ENCODE assay signal across 8 mouse cellular contexts in genomic region chr15:84653979-84654966, GRCm38 (mm10). TPM values are rescaled to one million over a fixed set of nuclear protein-coding genes. Genes with fewer than 3 reads are reported as not detected.
A peak's percentile ranks its signal among the peaks of the same experiment; 100 is the strongest.
DNase-seq lines count a peak whose midpoint lies in the region; ATAC-seq and TF ChIP-seq lines count a peak whose summit lies in the region.

No protein-coding gene starts in this region.

- peak overlapping the region; percentile 94 for H3K27ac ChIP-seq in forebrain, embryonic 14.5 days (ENCODE audit: low read depth, low read length)
- H3K27ac ChIP-seq in lung, postnatal 0 days (ENCODE audit: low read length), result peak overlapping the region; percentile 74

- H3K4me1 ChIP-seq in forebrain, embryonic 14.5 days (ENCODE audit: control insufficient read depth, insufficient read depth, low read length), result peaks cover 17% of the 10 kb centered on the region; the same call in 1 of the 2 replicates
- peaks cover 5% of the 10 kb centered on the region; the same call in 1 of the 2 replicates for H3K4me1 ChIP-seq in lung, postnatal 0 days (ENCODE audit: insufficient read depth, low read depth, low read length)

- intact Hi-C loops in heart, postnatal 14 days (cut with DNase I), result no loop called here

- peak; percentile 93 for ATAC-seq in forebrain, embryonic 14.5 days
- ATAC-seq in lung, postnatal 0 days, result peak; percentile 93

- H3K36me3 ChIP-seq in forebrain, embryonic 14.5 days (ENCODE audit: control insufficient read depth, insufficient read depth, low read length), result no peaks in the 10 kb centered on the region
- no peaks in the 10 kb centered on the region for H3K36me3 ChIP-seq in lung, postnatal 0 days (ENCODE audit: insufficient read depth, low read length)

- no peaks in the 10 kb centered on the region for H3K27me3 ChIP-seq in forebrain, embryonic 14.5 days (replicated peaks; ENCODE audit: control insufficient read depth, insufficient read depth, low read length)
- no peaks in the 10 kb centered on the region for H3K27me3 ChIP-seq in lung, postnatal 0 days (replicated peaks; ENCODE audit: insufficient read depth, low read length)

- H3K4me2 ChIP-seq in forebrain, embryonic 14.5 days (ENCODE audit: low read length), result peak overlapping the region; percentile 56
- peak overlapping the region; percentile 55 for H3K4me2 ChIP-seq in lung, postnatal 0 days (replicated peaks; ENCODE audit: low read depth, low read length)

- H3K9ac ChIP-seq in forebrain, embryonic 14.5 days (ENCODE audit: low read length), result peak overlapping the region; percentile 74
- H3K9ac ChIP-seq in lung, postnatal 0 days (replicated peaks; ENCODE audit: low read depth), result 0 out of 2 replicates have a peak overlapping the region, but pooled peaks have one; percentile 26

- peak; percentile 61 to 72 for DNase-seq in CD8-positive naive resting alpha-beta T cell, adult 2 months (ENCODE audit: low read depth in 2 of 2, low spot score in 2 of 2)
- DNase-seq in adrenal gland, adult 2 months, result peak; percentile 65
- DNase-seq in forebrain, embryonic 14.5 days (ENCODE audit: low spot score), result peak; percentile 97
- DNase-seq in heart, postnatal 14 days, result peak; percentile 81 to 84
- DNase-seq in kidney, postnatal 36 days, result peak; percentile 84 to 85
- DNase-seq in lung, postnatal 0 days (ENCODE audit: low spot score), result peak; percentile 90
- DNase-seq in retina, adult 2 months (ENCODE audit: low read depth, low spot score), result peak; percentile 60
- DNase-seq in urinary bladder, postnatal 36 days (ENCODE audit: low spot score in 2 of 2), result peak; percentile 49 to 66

- peak; percentile 62 for TF ChIP-seq CTCF in lung, postnatal 0 days (IDR thresholded peaks at IDR 0.05)

- WGBS in forebrain, embryonic 14.5 days, result 5% methylated on average over 28 of the region's 28 CpGs
- WGBS in lung, postnatal 0 days, result 3% methylated on average over 26 of the region's 28 CpGs

- peak overlapping the region; percentile 34 for H3K4me3 ChIP-seq in forebrain, embryonic 14.5 days (ENCODE audit: low read depth, low read length)
- H3K4me3 ChIP-seq in lung, postnatal 0 days (ENCODE audit: low read depth, low read length), result peak overlapping the region; percentile 16; the same call in 1 of the 2 replicates

- TF ChIP-seq EP300 in lung, postnatal 0 days (IDR thresholded peaks at IDR 0.05), result no peak

- no peaks in the 10 kb centered on the region for H3K9me3 ChIP-seq in forebrain, embryonic 14.5 days (replicated peaks; ENCODE audit: control insufficient read depth, low read length)
- H3K9me3 ChIP-seq in lung, postnatal 0 days (ENCODE audit: low read length), result no peaks in the 10 kb centered on the region

RNA-seq across cellular contexts. Expression of gene Prr5, which starts 15.1 kb away (rescaled TPM):
- total RNA-seq in adrenal gland, adult 2 months (2021), result 1 to 10 TPM; 7.0 to 9.4 TPM
- polyA plus RNA-seq in adrenal gland, adult 2 months (2012; rRNA removed), result 15.7 and 26.7 TPM in 2 replicates
- 9.0 and 10.5 TPM in 2 replicates for polyA plus RNA-seq in forebrain, embryonic 14.5 days (2014; fragmentation: Nextera tagmentation; extraction: Ambion mirVana)
- total RNA-seq in heart, postnatal 14 days (2021), result 1 to 10 TPM; 5.6 to 8.3 TPM
- 8.8 and 9.2 TPM in 2 replicates for polyA plus RNA-seq in lung, postnatal 0 days (2015; fragmentation: Nextera tagmentation; extraction: Ambion mirVana)

Comparison
In these comparisons a context has a peak if more than half of its experiments do, and no peak if none do; other contexts are left out.
1. Peak in every context shown above with its lines: DNase-seq, ATAC-seq, H3K4me3 ChIP-seq and H3K27ac ChIP-seq.